Mouse (Mus musculus): Measurements from ENCODE around the gene Smad9.

DNA sequence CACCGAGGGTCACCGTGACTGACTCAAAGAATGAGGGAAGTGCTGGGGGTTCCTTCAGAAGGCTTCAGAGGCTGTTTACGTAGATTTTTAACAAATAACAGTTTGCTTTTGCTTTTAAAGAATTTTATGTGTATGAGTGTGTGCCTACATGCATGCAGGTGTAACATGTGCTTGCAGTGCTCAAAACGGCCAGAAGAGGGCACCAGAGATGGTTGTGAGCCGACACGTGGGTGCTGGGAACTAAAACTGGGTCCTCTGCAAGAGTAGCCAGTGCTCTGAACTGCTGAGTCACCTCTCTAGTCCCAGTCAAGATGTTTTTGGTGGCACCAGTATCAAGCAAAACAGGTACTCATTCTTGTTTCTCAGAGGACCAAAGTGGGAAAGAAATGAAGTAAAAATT, 18.2 kb downstream of the Smad9 start:
- TF ChIP-seq CTCF (IDR thresholded peaks at IDR 0.05; ENCODE audit: low read depth, low read length) (peak; percentile 45), POLR2A (IDR thresholded peaks at IDR 0.05; ENCODE audit: extremely low read depth, insufficient read depth, low read length) (no peak)
